Mouse (Mus musculus) liver, adult (tissue): ENCODE data around the gene Numa1.

Experiments
- GATA4 ChIP-seq: IDR thresholded peaks from 2 replicates; pipeline ENCODE4 v1.6.1; 2014; ENCODE audit warnings: mild to moderate bottlenecking, low read length; ENCODE audit not compliant: insufficient replicate concordance

Numa1 gene

GRCm38 (mm10) chr7:101918071-101918470, 15.8 kb upstream of the Numa1 start:
- TF ChIP-seq GATA4: no peak

- TF ChIP-seq GATA4: no peak
These were observed 5.8 kb upstream of the Numa1 start for GRCm38 (mm10) chr7:101928093-101928492.

GRCm38 (mm10) chr7:101932551-101932950, 1.4 kb upstream of the Numa1 start:
- no peak for TF ChIP-seq GATA4

GRCm38 (mm10) chr7:101933300-101933699, 611 bp upstream of the Numa1 start:
- no peak for TF ChIP-seq GATA4

GRCm38 (mm10) chr7:101935957-101936356, 2.0 kb downstream of the Numa1 start:
- TF ChIP-seq GATA4: no peak

- TF ChIP-seq GATA4: no peak
These were observed 3.1 kb downstream of the Numa1 start for GRCm38 (mm10) chr7:101936996-101937395.

GRCm38 (mm10) chr7:101937569-101937968, 3.7 kb downstream of the Numa1 start:
- TF ChIP-seq GATA4: no peak

- no peak for TF ChIP-seq GATA4
These were observed 4.4 kb downstream of the Numa1 start for GRCm38 (mm10) chr7:101938348-101938747.

- no peak for TF ChIP-seq GATA4
These were observed 5.8 kb downstream of the Numa1 start for GRCm38 (mm10) chr7:101939758-101940157.

GRCm38 (mm10) chr7:101951648-101952047, 17.7 kb downstream of the Numa1 start:
- TF ChIP-seq GATA4: no peak

- TF ChIP-seq GATA4: no peak
These were observed 18.2 kb downstream of the Numa1 start for GRCm38 (mm10) chr7:101952098-101952497.

GRCm38 (mm10) chr7:101954163-101954562, 20.3 kb downstream of the Numa1 start:
- no peak for TF ChIP-seq GATA4

GRCm38 (mm10) chr7:101955276-101955675, 21.4 kb downstream of the Numa1 start:
- no peak for TF ChIP-seq GATA4

- no peak for TF ChIP-seq GATA4
These were observed 22.0 kb downstream of the Numa1 start for GRCm38 (mm10) chr7:101955862-101956261.

- TF ChIP-seq GATA4: no peak
These were observed 22.6 kb downstream of the Numa1 start for GRCm38 (mm10) chr7:101956481-101956880.

GRCm38 (mm10) chr7:101956911-101957310, 23.0 kb downstream of the Numa1 start:
- TF ChIP-seq GATA4: no peak

- no peak for TF ChIP-seq GATA4
These were observed 28.9 kb downstream of the Numa1 start for GRCm38 (mm10) chr7:101962829-101963228.

GRCm38 (mm10) chr7:101963621-101964020, 29.7 kb downstream of the Numa1 start:
- no peak for TF ChIP-seq GATA4
